Mouse (Mus musculus) ES-E14 (cell line): ENCODE data around the gene Psmb1.

ENCODE experiments used
- CHD2 ChIP-seq: IDR thresholded peaks from 2 replicates; pipeline ENCODE4 v1.6.1; 2014; ENCODE audit warnings: mild to moderate bottlenecking, low read depth, low read length, inconsistent platforms
- ZC3H11A ChIP-seq: IDR thresholded peaks from 2 replicates; pipeline ENCODE4 v1.6.1; 2012; ENCODE audit warnings: low read depth, mild to moderate bottlenecking, inconsistent platforms, low read length, borderline replicate concordance

- TF ChIP-seq CHD2 (no peak), ZC3H11A (no peak)
Measured at GRCm38 (mm10) chr17:15540309-15540708, 40.8 kb upstream of the Psmb1 start.
